8 mouse cellular contexts compared by ENCODE assay signal in genomic region chr6:39419386-39419850, GRCm38 (mm10). TPM values are rescaled to one million over a fixed set of nuclear protein-coding genes. Genes with fewer than 3 reads are reported as not detected.
DNase-seq lines count a peak whose midpoint lies in the region; ATAC-seq lines count a peak whose summit lies in the region.

No protein-coding gene starts in this region.

- peak overlapping the region; percentile 97 for H3K27ac ChIP-seq in forebrain, embryonic 15.5 days (replicated peaks)
- H3K27ac ChIP-seq in limb, embryonic 13.5 days: 0 out of 2 replicates have a peak overlapping the region, but pooled peaks have one; percentile 61
- H3K27ac ChIP-seq in neural tube, embryonic 15.5 days (replicated peaks): peak overlapping the region; percentile 94

- under 1% methylated on average over 43 of the region's 43 CpGs for WGBS in forebrain, embryonic 15.5 days
- under 1% methylated on average over 43 of the region's 43 CpGs for WGBS in limb, embryonic 13.5 days
- under 1% methylated on average over 43 of the region's 43 CpGs for WGBS in neural tube, embryonic 15.5 days

- H3K9ac ChIP-seq in forebrain, embryonic 15.5 days (replicated peaks): peak overlapping the region; percentile 88
- peak overlapping the region; percentile 77 for H3K9ac ChIP-seq in limb, embryonic 13.5 days
- peak overlapping the region; percentile 91 for H3K9ac ChIP-seq in neural tube, embryonic 15.5 days (replicated peaks)

- peak overlapping the region; percentile 92 for H3K4me3 ChIP-seq in forebrain, embryonic 15.5 days
- H3K4me3 ChIP-seq in limb, embryonic 13.5 days: peak overlapping the region; percentile 94
- peak overlapping the region; percentile 98 for H3K4me3 ChIP-seq in neural tube, embryonic 15.5 days (replicated peaks)

- peak overlapping the region; percentile 61 for H3K4me2 ChIP-seq in forebrain, embryonic 15.5 days (replicated peaks)
- peak overlapping the region; percentile 65 for H3K4me2 ChIP-seq in limb, embryonic 13.5 days (replicated peaks)
- H3K4me2 ChIP-seq in neural tube, embryonic 15.5 days: peak overlapping the region; percentile 63

- ATAC-seq in forebrain, embryonic 15.5 days (replicated peaks): no peak; the same call in 1 of the 2 replicates
- ATAC-seq in limb, embryonic 13.5 days (ENCODE audit: low FRiP score, low read depth): no peak; the same call in 1 of the 2 replicates
- no peak; the same call in 1 of the 2 replicates for ATAC-seq in neural tube, embryonic 15.5 days (ENCODE audit: low FRiP score)

- H3K9me3 ChIP-seq in forebrain, embryonic 15.5 days: no peaks in the 10 kb centered on the region
- no peaks in the 10 kb centered on the region; the same call in 1 of the 2 replicates for H3K9me3 ChIP-seq in limb, embryonic 13.5 days
- no peaks in the 10 kb centered on the region for H3K9me3 ChIP-seq in neural tube, embryonic 15.5 days (replicated peaks)

- no peaks in the 10 kb centered on the region for H3K27me3 ChIP-seq in forebrain, embryonic 15.5 days
- peaks cover 38% of the 10 kb centered on the region for H3K27me3 ChIP-seq in limb, embryonic 13.5 days
- H3K27me3 ChIP-seq in neural tube, embryonic 15.5 days (replicated peaks): no peaks in the 10 kb centered on the region; the same call in 1 of the 2 replicates

- H3K4me1 ChIP-seq in forebrain, embryonic 15.5 days: peaks cover 18% of the 10 kb centered on the region
- peaks cover 5% of the 10 kb centered on the region for H3K4me1 ChIP-seq in limb, embryonic 13.5 days
- peaks cover 29% of the 10 kb centered on the region for H3K4me1 ChIP-seq in neural tube, embryonic 15.5 days

- peak; percentile 73 for DNase-seq in embryo, embryonic 11 days
- DNase-seq in embryo, embryonic 9.5 days (ENCODE audit: extremely low spot score): no peak
- DNase-seq in retina, embryonic 14.5 days (ENCODE audit: low spot score): peak; percentile 55
- no peak for DNase-seq in retina, postnatal 1 day
- no peak for DNase-seq in cerebellum, postnatal 4 days (ENCODE audit: low spot score in 2 of 2)

- no peaks in the 10 kb centered on the region for H3K36me3 ChIP-seq in forebrain, embryonic 15.5 days
- no peaks in the 10 kb centered on the region for H3K36me3 ChIP-seq in limb, embryonic 13.5 days
- H3K36me3 ChIP-seq in neural tube, embryonic 15.5 days: no peaks in the 10 kb centered on the region

RNA-seq across cellular contexts. Expression of gene Mkrn1, which starts 0.8 kb away (rescaled TPM):
- 220 and 247 TPM in 2 replicates for polyA plus RNA-seq in forebrain, embryonic 15.5 days (2015; fragmentation: Nextera tagmentation; extraction: Ambion mirVana)
- polyA plus RNA-seq in limb, embryonic 13.5 days (2015; fragmentation: Nextera tagmentation; extraction: Ambion mirVana): 46.2 and 47.9 TPM in 2 replicates
- 203 and 231 TPM in 2 replicates for polyA plus RNA-seq in neural tube, embryonic 15.5 days (2015; fragmentation: Nextera tagmentation; extraction: Ambion mirVana)

RNA-seq across cellular contexts. Expression of gene Rab19, which starts 38.4 kb away (rescaled TPM):
- polyA plus RNA-seq in forebrain, embryonic 15.5 days (2015; fragmentation: Nextera tagmentation; extraction: Ambion mirVana): 0.15 and 0.20 TPM in 2 replicates
- polyA plus RNA-seq in limb, embryonic 13.5 days (2015; fragmentation: Nextera tagmentation; extraction: Ambion mirVana): 0.47 and 0.63 TPM in 2 replicates
- polyA plus RNA-seq in neural tube, embryonic 15.5 days (2015; fragmentation: Nextera tagmentation; extraction: Ambion mirVana): 0.09 and 1.9 TPM in 2 replicates

RNA-seq across cellular contexts. Expression of gene Slc37a3, which starts 41.9 kb away (rescaled TPM):
- polyA plus RNA-seq in forebrain, embryonic 15.5 days (2015; fragmentation: Nextera tagmentation; extraction: Ambion mirVana): 60.4 and 69.5 TPM in 2 replicates
- polyA plus RNA-seq in limb, embryonic 13.5 days (2015; fragmentation: Nextera tagmentation; extraction: Ambion mirVana): 67.7 and 68.3 TPM in 2 replicates
- polyA plus RNA-seq in neural tube, embryonic 15.5 days (2015; fragmentation: Nextera tagmentation; extraction: Ambion mirVana): 52.6 and 53.1 TPM in 2 replicates

Comparison
In these comparisons a context has a peak if more than half of its experiments do, and no peak if none do; other contexts are left out.
1. DNase-seq: peak in embryo, embryonic 11 days (single experiment) and retina, embryonic 14.5 days (single experiment); none in embryo, embryonic 9.5 days (single experiment), retina, postnatal 1 day (single experiment) and cerebellum, postnatal 4 days (0 of 2).
2. Peak in every context shown above with its lines, with median percentiles within 50 percentile points of each other: H3K27ac ChIP-seq, H3K4me2 ChIP-seq, H3K4me3 ChIP-seq and H3K9ac ChIP-seq.